Mouse (Mus musculus) bone marrow, adult 2 months (tissue): ENCODE data around the gene 4932438H23Rik. TPM values are rescaled to one million over a fixed set of nuclear protein-coding genes. Genes with fewer than 3 reads are reported as not detected.
A peak's percentile ranks its signal among the peaks of the same experiment; 100 is the strongest.
"Not testable (repeated sequence)": the region's sequence is repeated elsewhere in the genome, so short reads cannot be mapped to it uniquely, and the experiment has no call there.

Experiments used
- H3K27ac ChIP-seq: fragments of 200-500 bp; 2 replicates; pipeline ENCODE4 v1.5.1; 2012; ENCODE audit warnings: low read depth, mild to moderate bottlenecking, control low read depth, inconsistent platforms, low read length; ENCODE audit not compliant: control insufficient read depth, poor library complexity, insufficient read depth
- H3K4me1 ChIP-seq: fragments of 200-500 bp; 2 replicates; pipeline ENCODE4 v1.6.1; 2011; ENCODE audit warnings: low read length; ENCODE audit not compliant: control insufficient read depth, insufficient read depth
- H3K4me3 ChIP-seq: fragments of 200-500 bp; replicated peaks from 2 replicates; pipeline ENCODE3; 2011; ENCODE audit warnings: mild to moderate bottlenecking, low read depth, low read length, control low read depth; ENCODE audit not compliant: control insufficient read depth
- CTCF ChIP-seq: fragments of 200-500 bp; IDR thresholded peaks from 2 replicates; pipeline ENCODE4 v1.5.1; 2011; ENCODE audit warnings: low read length, control low read depth; ENCODE audit not compliant: control insufficient read depth, insufficient read depth
- POLR2A ChIP-seq: fragments of 200-500 bp; IDR thresholded peaks from 2 replicates; pipeline ENCODE4 v1.6.1; 2011; ENCODE audit warnings: low read depth, mild to moderate bottlenecking, control low read depth, low read length, borderline replicate concordance; ENCODE audit not compliant: control insufficient read depth
- WGBS: fragments of 180-500 bp; shearing (Covaris S2); methylation state at CpG from one replicate; pipeline ENCODE4 v1.1.7; 2018; 5-methylcytosine and 5-hydroxymethylcytosine counted together
- polyA plus RNA-seq: library from polyadenylated mRNA; stranded (reverse); fragments of >200 nt; gene quantifications from 2 replicates; pipeline ENCODE4 v1.2.4, GENCODE M21; 2011; ENCODE audit warnings: low replicate concordance; ENCODE audit not compliant: missing spikeins, insufficient read depth, insufficient read length

4932438H23Rik gene
- polyA plus RNA-seq, 1 experiment: not detected

DNA sequence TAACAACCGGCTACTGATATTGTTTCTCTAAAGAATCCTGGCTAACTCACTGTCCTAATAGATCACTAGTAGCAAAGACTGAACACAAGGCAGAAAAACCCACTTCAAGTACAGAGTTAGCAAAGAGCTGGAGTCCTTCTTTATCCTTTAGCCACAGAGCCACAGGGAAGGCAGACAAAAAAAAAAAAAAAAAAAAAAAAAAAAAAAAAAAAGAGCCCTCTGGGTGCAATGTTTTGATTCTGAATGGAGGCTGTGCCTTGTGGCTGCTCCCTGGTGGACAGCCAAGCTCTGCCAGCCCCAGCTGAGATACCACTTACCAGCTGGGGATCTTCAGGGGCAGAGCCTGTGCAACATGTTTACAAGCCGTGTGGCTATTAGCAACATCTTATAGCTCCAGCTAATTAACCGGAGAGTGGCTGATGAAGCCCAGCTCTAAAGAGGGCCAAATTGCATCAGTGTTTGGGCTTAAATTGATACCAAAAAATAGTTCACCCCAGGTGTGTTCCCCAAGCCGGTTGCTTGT is 2.1 kb upstream of the 4932438H23Rik start:
- WGBS: 86% methylated on average over 4 of the region's 4 CpGs
- Histone ChIP-seq H3K27ac (no peak overlapping the region), H3K4me3 (no peak overlapping the region), H3K4me1 (no peaks in the 10 kb centered on the region; the same call in none of the 2 replicates)
- TF ChIP-seq POLR2A (no peak), CTCF (no peak)

DNA sequence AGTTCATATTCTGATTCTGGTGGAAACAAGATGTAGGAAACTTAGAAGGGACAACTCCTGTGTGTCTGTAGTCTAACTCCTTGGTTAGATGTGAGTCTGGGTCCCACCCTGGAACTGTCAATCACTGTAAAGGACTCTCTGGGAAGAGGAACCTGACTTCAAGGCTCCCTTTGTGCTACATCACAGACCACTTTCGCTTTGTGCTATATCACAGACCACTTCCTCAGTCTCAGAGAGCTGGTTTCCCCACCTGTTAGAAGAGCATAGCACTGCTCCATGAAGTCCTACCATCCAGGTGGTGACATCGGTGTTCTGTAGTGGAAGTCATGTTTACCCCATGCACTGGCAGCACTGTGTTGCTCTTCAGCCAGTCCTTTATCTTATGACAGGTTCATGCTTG is 1.1 kb upstream of the 4932438H23Rik start:
- no peaks in the 10 kb centered on the region; the same call in none of the 2 replicates for H3K4me1 ChIP-seq
- TF ChIP-seq CTCF (no peak), POLR2A (no peak)
- H3K4me3 ChIP-seq: no peak overlapping the region
- WGBS: 32% methylated on average over 2 of the region's 2 CpGs
- H3K27ac ChIP-seq: no peak overlapping the region

DNA sequence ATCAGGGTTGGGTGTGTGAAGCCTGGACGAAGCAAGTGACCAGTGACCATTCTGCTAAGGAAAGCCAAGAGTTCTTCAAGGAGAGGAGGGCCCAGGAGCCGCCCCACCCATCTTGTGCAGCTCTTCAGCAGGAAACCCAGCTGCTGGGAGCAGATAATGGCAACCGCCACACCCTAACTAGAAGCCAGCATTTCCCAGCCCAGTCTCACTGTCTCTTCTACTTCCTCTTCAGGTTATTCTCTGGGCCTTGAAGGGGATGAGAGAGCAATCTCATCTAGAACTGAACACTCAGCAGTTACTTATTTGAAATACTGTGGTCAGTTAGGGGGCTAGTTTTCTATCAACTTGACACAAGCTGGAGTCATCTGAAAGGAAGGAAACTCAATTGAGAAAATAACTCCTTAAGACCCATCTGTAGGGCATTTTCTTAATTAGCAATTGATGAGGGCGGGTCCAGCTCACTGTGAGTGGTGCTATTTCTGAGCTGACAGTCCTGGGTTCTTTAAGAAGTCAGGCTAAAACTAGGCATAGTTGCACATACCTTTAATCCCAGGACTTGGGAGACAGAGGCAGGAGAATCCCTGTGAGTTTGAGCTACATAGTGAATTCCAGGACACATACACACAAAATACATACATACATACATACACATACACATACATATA is 8.1 kb downstream of the 4932438H23Rik start:
- 27% methylated on average over 4 of the region's 4 CpGs for WGBS
- Histone ChIP-seq H3K4me3 (no peak overlapping the region), H3K27ac (peak overlapping the region; percentile 17; the same call in 1 of the 2 replicates), H3K4me1 (peaks cover 2% of the 10 kb centered on the region)
- TF ChIP-seq POLR2A (no peak), CTCF (no peak)

DNA sequence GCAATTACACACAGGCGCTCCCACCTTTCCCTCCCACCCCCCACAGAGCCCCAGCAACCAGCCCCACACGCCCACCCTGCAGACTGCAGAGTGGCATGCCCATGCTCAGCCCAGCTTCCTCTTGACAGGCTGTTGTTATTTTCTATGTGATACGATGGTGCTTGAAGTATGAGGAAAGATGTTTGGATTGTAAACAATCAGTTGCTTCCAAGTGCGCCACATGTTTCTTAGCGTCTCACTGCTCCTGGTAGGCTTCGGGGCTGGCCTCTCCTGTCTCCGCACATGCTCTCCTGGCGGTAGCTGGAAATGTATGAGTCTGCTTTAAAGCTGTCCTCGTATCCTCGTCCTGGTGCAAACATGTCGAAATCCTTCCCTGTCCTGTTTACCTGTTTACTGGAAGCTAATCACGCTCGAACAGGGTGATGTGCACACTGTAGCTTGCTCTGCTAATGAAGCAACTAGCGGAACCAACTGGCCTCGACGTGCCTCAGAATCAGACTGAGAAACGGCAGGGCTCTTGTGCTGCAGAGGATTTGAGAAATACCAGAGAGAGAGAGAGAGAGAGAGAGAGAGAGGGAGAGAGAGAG is 9.6 kb downstream of the 4932438H23Rik start:
- Histone ChIP-seq H3K27ac (no peak overlapping the region), H3K4me3 (no peak overlapping the region), H3K4me1 (peaks cover 2% of the 10 kb centered on the region)
- TF ChIP-seq CTCF: no peak
- WGBS: 68% methylated on average over 17 of the region's 17 CpGs

DNA sequence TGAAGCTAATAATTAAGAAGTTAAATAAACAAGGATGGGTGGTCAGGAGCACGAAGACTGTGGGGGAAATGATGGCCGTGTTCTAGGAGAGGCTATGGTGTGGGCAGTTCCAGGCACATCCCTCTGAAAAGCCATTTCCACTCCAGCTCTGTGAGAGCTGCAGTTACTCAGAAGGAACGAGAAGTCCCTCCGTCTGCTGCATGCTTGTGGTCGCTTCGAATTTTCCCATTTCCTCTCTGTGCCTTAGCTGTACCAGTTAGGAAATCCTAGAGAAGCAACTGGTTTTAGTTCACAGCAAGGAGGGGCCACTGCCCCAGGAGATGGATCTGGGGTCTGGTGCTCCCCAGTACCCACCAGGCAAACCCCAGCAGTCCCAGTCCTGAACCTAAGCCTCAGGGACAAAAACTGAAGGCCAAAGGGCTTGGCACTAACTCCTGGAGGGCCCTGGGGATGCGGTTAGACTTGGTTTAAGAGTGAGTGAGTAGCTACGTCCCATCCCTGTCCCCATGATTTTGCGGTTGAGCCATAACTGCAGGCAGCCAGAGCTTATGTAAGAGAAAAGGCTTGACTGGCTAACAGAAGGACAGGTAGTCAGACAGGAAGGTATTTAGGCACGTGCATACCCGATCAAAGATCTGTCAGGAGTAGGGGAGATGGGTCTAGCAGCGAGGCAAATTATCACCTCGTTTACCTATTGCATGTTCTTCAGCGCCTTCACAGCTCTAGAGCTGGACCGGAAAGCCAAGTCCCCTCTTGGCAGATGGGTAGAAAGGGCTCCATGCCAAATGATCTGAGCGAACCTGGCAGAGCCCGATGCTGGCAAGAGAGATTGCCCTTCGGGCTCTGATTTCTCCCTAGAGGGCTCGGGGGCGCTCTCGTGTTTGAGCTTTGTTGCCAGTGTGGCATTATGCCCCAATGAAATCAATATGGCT is 10.3 kb downstream of the 4932438H23Rik start:
- WGBS: 58% methylated on average over 21 of the region's 21 CpGs
- Histone ChIP-seq H3K4me1 (peaks cover 2% of the 10 kb centered on the region), H3K4me3 (no peak overlapping the region), H3K27ac (no peak overlapping the region)
- TF ChIP-seq CTCF (no peak), POLR2A (no peak)

DNA sequence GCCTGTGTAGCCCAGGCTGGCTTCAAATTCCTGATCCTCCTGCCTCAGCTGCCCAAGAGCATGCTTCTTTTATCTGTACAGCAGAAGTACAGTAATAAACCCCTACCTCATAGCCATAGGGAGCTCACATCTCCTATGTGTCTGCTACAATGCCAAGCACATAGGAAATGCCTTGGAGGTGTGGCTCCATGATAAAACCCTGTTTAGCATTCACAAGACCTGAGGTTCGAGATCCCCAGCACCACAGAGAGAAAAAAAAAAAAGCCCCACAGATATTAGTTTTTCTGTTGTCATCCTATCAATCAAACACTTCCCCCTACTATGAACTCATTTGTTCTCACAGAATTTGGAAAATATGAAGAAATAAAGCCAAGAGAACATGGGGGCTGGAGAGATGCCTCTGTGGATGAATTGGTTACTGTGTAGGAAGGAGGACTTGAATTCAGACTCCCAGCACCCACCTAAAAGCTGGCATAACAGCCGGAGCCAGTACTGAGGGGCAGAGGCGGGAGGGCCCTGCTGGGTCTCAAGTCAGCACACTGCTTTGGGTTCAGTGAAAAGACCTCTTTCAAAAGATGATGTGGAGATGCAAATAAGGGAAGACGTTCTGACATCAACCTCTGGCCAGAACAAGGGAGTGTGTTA is 11.8 kb downstream of the 4932438H23Rik start:
- WGBS: 66% methylated on average over 4 of the region's 4 CpGs
- TF ChIP-seq CTCF (no peak), POLR2A (no peak)
- H3K27ac ChIP-seq: no peak overlapping the region
- H3K4me1 ChIP-seq: peaks cover 2% of the 10 kb centered on the region
- H3K4me3 ChIP-seq: no peak overlapping the region

DNA sequence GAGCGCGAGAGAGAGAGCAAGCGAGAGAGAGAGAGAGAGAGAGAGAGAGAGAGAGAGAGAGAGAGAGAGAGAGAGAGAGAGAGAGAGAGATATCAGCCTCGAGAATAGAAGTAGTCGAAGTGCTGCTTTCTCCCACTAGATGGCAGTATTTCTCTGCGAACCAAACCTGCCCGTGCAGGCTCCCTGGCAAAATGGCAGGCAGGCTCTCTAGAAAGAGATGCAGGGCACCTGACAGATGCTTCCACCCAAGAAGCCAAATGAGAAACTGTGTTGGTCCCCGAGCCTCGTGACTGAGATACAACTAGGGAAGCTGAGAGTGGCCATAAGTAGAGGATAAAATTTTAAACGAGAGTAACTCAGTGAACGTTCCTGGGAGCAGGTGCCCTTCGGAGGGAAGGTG is 13.4 kb downstream of the 4932438H23Rik start:
- H3K4me1 ChIP-seq: no peaks in the 10 kb centered on the region; the same call in 1 of the 2 replicates
- no peak overlapping the region for H3K27ac ChIP-seq
- TF ChIP-seq CTCF (peak; percentile 85), POLR2A (no peak)
- 21% methylated on average over 11 of the region's 12 CpGs for WGBS
- H3K4me3 ChIP-seq: no peak overlapping the region

DNA sequence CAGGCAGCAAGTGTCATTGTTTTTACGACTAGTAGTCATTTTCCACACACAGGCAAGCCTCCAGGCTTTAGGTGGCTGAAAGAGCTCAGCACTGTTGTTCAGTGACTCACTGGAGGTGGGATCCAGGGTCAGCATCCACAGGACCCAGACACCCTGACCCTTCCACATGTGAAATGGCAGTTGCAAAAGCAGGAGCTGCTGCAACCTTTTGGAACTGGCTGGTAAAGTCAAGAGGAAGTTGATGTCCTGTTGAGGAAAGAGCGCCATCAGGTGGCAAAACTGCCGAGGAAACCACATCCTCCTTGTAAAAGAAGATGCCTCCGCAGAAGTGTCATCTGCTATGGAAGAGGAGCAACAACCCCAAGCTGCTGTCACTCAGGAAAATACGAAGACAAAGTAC is 18.7 kb downstream of the 4932438H23Rik start:
- no peak overlapping the region for H3K4me3 ChIP-seq
- H3K27ac ChIP-seq: no peak overlapping the region
- WGBS: 34% methylated on average over 5 of the region's 5 CpGs
- no peaks in the 10 kb centered on the region; the same call in 1 of the 2 replicates for H3K4me1 ChIP-seq
- no peak for TF ChIP-seq POLR2A
- peak; percentile 45 for TF ChIP-seq CTCF

DNA sequence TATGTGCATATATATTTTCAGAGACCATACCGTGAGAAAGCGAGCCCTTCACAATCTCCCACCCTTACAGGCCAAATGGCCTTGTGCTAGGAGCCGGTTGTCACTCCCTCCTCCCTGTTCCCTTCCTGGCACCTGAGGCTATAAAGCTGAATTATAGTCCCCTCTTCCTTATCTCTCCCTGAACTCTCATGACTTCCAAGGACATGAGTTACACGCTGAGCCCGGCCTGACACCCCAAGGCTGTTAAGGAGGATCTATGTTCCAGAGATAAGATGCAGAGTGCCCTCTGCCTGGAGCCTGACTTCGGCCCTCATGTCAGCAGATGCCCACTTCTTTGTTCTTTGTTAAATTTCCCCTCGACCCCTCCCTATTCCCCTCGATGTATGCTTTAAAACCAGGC is 19.5 kb downstream of the 4932438H23Rik start:
- not testable (repeated sequence) for H3K4me1 ChIP-seq, H3K4me3 ChIP-seq, H3K27ac ChIP-seq
- 88% methylated on average over 8 of the region's 8 CpGs for WGBS
